Mouse (Mus musculus): ENCODE results near the gene Gps1. TPM values are rescaled to one million over a fixed set of nuclear protein-coding genes. Genes with fewer than 3 reads are reported as not detected.
"Not testable (repeated sequence)": the region's sequence is repeated elsewhere in the genome, so short reads cannot be mapped to it uniquely, and the experiment has no call there.

Gps1 gene
- total RNA-seq (2021), result 100 to 1,000 TPM; 147 to 148 TPM

GRCm38 (mm10) chr11:120784064-120784791, at the start of gene Gps1, which contains the start of gene Rfng:
Gene Gps1, plus strand, starts transcription at chr11:120784272.
Gene Rfng, minus strand, starts transcription at chr11:120784207.
- DNase-seq (ENCODE audit: extremely low spot score in 1 of 2, low spot score in 2 of 2), result peak; percentile 71 to 88
- intact Hi-C loops (cut with DNase I), result no loop called here

- intact Hi-C loops (cut with DNase I), result no loop called here
- DNase-seq (ENCODE audit: extremely low spot score in 1 of 2, low spot score in 2 of 2), result no peak
These were observed 47.6 kb upstream of the Gps1 start for GRCm38 (mm10) chr11:120736424-120736823.

GRCm38 (mm10) chr11:120740981-120741380, 43.1 kb upstream of the Gps1 start:
- no peak for DNase-seq (ENCODE audit: extremely low spot score in 1 of 2, low spot score in 2 of 2)
- intact Hi-C loops (cut with DNase I), result no loop called here

GRCm38 (mm10) chr11:120744121-120744701, 39.9 kb upstream of the Gps1 start:
- intact Hi-C loops (cut with DNase I), result no loop called here
- no peak for DNase-seq (ENCODE audit: extremely low spot score in 1 of 2, low spot score in 2 of 2)

- intact Hi-C loops (cut with DNase I), result no loop called here
- DNase-seq (ENCODE audit: extremely low spot score in 1 of 2, low spot score in 2 of 2), result no peak
These were observed 36.1 kb upstream of the Gps1 start for GRCm38 (mm10) chr11:120747974-120748373.

GRCm38 (mm10) chr11:120749430-120749829, 34.6 kb upstream of the Gps1 start:
- no peak for DNase-seq (ENCODE audit: extremely low spot score in 1 of 2, low spot score in 2 of 2)
- intact Hi-C loops (cut with DNase I), result no loop called here

- intact Hi-C loops (cut with DNase I), result no loop called here
- no peak for DNase-seq (ENCODE audit: extremely low spot score in 1 of 2, low spot score in 2 of 2)
These were observed 32.5 kb upstream of the Gps1 start for GRCm38 (mm10) chr11:120751606-120752005.

GRCm38 (mm10) chr11:120760236-120760635, 23.8 kb upstream of the Gps1 start:
- intact Hi-C loops (cut with DNase I), result no loop called here
- DNase-seq (ENCODE audit: extremely low spot score in 1 of 2, low spot score in 2 of 2), result no peak

GRCm38 (mm10) chr11:120761811-120762671, 22.0 kb upstream of the Gps1 start:
- intact Hi-C loops (cut with DNase I), result no loop called here

GRCm38 (mm10) chr11:120762672-120763041, 21.4 kb upstream of the Gps1 start, which contains the start of gene Hmga1b:
Gene Hmga1b, plus strand, starts transcription at chr11:120762794.
- DNase-seq (ENCODE audit: extremely low spot score in 1 of 2, low spot score in 2 of 2); intact Hi-C loops (cut with DNase I): not testable (repeated sequence)

More at GRCm38 (mm10) chr11:120761811-120762671, 22.0 kb upstream of the Gps1 start:
- no peak for DNase-seq (ENCODE audit: extremely low spot score in 1 of 2, low spot score in 2 of 2)

- DNase-seq (ENCODE audit: extremely low spot score in 1 of 2, low spot score in 2 of 2); intact Hi-C loops (cut with DNase I): not testable (repeated sequence)
These were observed 20.7 kb upstream of the Gps1 start for GRCm38 (mm10) chr11:120763121-120763999.

- DNase-seq (ENCODE audit: extremely low spot score in 1 of 2, low spot score in 2 of 2); intact Hi-C loops (cut with DNase I): not testable (repeated sequence)
These were observed 17.0 kb upstream of the Gps1 start for GRCm38 (mm10) chr11:120767023-120767422.

GRCm38 (mm10) chr11:120768206-120768605, 15.9 kb upstream of the Gps1 start:
- DNase-seq (ENCODE audit: extremely low spot score in 1 of 2, low spot score in 2 of 2), result no peak
- intact Hi-C loops (cut with DNase I), result no loop called here

- DNase-seq (ENCODE audit: extremely low spot score in 1 of 2, low spot score in 2 of 2), result no peak
- intact Hi-C loops (cut with DNase I), result no loop called here
These were observed 11.3 kb upstream of the Gps1 start for GRCm38 (mm10) chr11:120772749-120773148.

- intact Hi-C loops (cut with DNase I), result no loop called here
- DNase-seq (ENCODE audit: extremely low spot score in 1 of 2, low spot score in 2 of 2), result no peak
These were observed 10.4 kb upstream of the Gps1 start for GRCm38 (mm10) chr11:120773463-120774190.

GRCm38 (mm10) chr11:120775774-120776469, 8.2 kb upstream of the Gps1 start:
- intact Hi-C loops (cut with DNase I), result loop anchor here (2.0 to 5.0 kb wide), 3 partner anchors 55 to 151 kb away; partner anchors contain the start of genes Notum, Rac3 and Sirt7

GRCm38 (mm10) chr11:120777123-120777522, 6.9 kb upstream of the Gps1 start:
- intact Hi-C loops (cut with DNase I), result loop anchor here (2.0 to 5.0 kb wide), 3 partner anchors 56 to 152 kb away; partner anchors contain the start of genes Notum, Rac3 and Sirt7
- DNase-seq (ENCODE audit: extremely low spot score in 1 of 2, low spot score in 2 of 2), result no peak

More at GRCm38 (mm10) chr11:120775774-120776469, 8.2 kb upstream of the Gps1 start:
- peak; percentile 89 to 94 for DNase-seq (ENCODE audit: extremely low spot score in 1 of 2, low spot score in 2 of 2)

Measured in left cerebral cortex, postnatal 10 days (tissue).